Mouse (Mus musculus): ENCODE data around the gene Fxyd3. TPM values are rescaled to one million over a fixed set of nuclear protein-coding genes. Genes with fewer than 3 reads are reported as not detected.

Fxyd3 gene
- total RNA-seq, 4 experiments from 2014 or later: 0.71 to 4.8 (median 1.6) TPM

DNA sequence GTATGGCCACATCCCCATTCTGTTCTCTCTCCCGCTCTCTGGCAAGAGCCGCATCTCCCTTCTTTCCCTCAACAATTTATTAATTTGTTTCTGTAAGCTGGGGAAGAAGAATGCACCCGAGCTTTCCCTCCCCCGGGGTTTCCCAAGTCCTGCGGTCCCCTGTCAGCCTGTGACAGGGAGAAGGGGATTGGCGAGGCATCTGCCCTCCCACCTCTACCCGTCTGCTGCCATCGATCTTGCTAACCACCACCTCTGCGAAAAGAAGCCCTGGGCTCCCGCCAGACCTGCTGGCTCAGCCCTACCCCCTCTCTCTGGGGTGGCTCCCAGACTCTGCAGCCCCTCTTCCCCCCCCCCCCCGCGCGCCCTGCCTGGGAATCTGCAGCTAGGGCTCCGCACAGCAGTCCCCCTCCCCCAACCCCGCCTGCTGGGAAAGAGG lies 26.6 kb downstream of the Fxyd3 start:
- DNase-seq (ENCODE audit: low spot score): no peak

DNA sequence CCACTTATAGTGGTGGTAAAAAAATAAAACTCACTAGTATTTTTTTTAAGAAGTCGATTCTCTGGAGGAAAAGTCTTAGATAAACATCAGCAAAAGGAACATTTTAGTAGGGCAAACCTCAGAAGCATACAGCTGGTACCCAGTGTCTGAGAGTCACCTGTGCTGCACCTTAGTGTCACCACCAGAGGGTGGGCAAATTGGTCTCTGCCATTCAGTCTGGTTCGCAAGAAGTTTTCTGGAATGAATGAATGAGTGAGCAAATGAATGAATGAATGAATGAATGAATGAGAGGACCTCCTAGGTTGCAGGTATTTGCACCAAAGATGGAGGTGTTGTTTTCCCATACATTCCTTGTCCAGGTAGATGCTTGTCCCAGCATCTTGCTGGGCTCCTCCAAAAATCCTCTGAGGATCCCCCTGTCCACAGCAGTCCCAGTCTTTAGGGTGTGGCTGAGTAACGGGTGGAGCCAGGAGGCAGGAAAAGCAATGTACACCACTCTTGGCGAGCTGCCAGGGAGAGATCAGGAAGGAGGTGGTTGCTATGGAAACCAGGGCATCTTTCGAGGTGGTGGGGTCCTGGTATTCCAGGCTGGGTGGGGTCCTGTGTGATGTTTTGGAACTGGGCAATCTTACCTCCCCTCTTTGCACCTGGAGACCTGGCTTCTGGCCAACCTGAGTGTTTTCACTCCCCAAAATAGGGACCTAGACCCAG lies 27.2 kb downstream of the Fxyd3 start:
- DNase-seq (ENCODE audit: low spot score): no peak

DNA sequence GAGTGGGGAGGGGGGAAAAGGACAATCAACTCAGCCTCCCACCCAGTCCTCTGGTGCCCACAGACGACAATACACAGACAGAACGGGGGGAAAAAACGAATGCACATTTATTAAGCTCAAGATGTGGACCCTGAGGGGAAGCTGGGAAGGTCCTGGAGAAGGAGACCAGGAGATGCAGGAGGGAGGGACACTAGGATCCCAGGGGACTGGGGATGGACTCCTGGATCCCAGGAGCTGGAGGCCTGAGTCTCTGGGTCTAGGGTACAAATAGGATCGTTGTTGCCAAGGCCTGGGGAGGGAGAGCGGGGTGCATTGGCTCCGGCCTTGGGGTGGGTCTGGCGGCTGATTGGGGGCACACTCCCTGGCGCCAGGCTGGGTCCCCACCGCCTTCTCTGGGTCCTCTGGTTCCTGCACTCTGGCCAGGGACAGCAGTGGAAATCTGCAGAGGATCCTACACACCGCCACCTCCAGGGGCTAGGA lies 34.0 kb downstream of the Fxyd3 start, which contains the start of gene Fxyd5:
Gene Fxyd5, minus strand, starts transcription at position 51 of the 480 bp plus-strand sequence.
- DNase-seq (ENCODE audit: low spot score): no peak

DNA sequence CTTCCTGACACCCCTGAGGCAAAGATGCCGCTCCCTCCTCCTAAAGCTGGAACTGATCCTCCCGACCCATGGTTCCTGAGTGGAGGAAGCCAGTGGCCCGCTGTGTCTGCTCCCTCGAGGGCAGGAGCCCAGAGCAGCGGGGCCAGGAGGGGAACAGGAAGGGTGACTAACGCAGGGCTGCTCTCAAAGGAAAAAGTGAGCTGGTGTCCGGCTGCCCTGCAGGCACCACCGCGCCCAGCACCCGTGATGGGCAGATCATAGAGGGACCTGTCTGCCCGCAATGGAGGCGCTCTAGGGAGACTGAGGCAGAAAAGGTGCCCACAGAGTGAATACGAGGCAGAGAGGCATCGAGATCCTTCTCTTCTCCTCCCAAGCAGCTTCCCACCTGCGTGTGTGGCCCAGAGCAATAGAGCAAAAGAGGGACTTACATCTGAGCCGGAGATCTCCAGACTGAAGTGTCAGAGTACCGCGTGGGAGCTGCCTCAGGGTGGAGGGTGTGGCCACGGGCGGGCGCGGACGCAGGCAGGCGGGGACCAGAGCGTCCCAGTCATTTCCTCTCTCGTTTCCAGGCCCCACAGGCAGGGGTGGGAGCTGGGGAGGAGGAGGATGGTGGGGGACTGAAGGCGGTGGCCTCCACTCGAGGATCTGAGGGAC lies 34.7 kb downstream of the Fxyd3 start:
- DNase-seq (ENCODE audit: low spot score): peak; percentile 78

DNA sequence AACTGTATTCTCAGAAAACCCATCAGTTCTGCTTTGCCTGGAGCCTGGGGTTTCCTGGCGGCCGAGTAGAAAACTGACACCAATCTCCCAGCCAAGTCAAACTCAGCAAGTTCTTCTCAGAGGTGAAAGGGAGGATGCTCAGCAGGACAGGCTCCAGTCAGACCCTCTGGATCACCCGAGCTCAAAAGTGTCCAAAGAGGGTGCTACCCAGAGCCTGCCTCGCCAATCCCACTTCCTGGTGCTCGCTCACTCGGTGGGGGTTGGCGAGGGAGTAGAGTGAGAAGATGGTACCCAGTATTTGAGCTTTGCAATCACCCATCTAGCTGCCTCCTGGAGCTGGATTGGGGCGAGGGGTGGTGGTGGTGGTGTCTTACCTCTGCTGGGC lies 35.5 kb downstream of the Fxyd3 start:
- no peak for DNase-seq (ENCODE audit: low spot score)

DNA sequence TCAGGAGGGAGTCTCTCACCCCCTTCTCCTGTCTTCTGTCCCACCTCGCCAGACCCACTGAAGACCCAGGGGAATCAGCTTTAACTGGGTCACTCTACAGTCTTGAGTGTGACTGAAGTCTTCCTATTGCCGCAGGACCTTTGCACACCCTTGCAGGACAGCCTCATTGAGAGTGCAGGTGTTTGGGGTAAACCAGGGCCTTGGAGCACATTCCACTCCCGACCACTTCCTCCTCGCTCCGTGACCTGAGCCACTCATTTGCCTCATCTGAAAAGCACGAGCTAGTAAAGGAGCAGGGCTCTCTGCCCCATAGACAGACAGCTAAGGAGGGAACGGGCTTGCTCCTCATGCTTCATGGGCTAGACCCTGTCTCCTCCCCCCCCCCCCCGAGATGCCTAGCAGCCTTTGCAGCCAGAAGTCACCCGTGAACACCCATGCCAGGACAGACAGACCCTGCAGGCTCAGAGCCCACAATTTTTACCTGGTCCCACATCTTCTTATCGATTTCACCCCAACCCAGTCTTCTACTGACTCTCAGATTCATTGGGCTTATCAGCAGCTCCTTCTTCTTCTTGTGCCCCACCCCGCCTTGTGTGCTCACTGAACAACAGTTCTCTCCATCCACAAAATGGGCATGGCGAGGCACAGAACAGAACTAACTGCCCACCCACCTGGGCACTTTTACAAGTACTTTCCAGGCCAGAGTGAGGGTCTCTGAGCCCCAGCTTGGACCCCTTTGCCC lies 36.1 kb downstream of the Fxyd3 start:
- DNase-seq (ENCODE audit: low spot score): no peak

DNA sequence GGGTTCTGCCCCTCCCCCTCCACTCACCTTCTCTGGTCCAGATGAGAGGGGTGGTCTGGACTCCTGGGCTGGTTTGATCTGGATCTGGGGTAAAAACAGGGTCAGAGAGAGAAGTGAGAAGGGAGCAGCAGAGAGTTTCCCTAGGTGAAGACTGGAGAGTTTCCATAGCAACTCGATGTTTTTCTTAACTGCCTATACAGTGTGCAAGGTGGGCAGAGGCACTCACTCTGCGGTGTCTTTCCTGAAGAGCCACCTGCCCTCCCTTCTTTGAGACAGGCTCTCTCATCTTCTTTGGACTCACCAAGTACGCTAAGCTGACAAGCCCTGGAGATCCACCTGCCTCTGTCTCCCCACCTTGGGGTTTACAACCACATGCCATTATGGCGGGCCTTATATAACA lies 37.5 kb downstream of the Fxyd3 start:
- DNase-seq (ENCODE audit: low spot score): no peak

DNA sequence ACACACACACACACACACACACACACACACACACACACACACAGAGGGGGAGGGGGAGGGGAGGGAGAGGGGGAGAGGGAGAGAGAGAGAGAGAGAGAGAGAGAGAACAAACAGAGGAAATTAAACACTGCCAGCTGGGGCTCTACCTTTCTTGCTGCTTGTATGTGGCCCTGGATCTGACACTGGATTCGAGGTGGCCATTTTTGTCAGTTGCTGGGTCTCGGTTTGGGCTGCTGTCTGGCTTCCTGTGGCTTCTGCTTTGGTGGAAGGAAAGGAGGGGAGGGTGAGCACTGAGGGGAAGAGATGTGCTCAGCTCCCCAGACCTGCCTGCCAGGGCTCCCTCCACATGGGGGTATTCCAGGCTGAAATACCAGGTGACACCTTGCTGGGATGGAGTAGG lies 38.8 kb downstream of the Fxyd3 start:
- no peak for DNase-seq (ENCODE audit: low spot score)

GRCm38 (mm10) chr7:31036917-31037316 lies 39.6 kb downstream of the Fxyd3 start:
- DNase-seq (ENCODE audit: low spot score): no peak

DNA sequence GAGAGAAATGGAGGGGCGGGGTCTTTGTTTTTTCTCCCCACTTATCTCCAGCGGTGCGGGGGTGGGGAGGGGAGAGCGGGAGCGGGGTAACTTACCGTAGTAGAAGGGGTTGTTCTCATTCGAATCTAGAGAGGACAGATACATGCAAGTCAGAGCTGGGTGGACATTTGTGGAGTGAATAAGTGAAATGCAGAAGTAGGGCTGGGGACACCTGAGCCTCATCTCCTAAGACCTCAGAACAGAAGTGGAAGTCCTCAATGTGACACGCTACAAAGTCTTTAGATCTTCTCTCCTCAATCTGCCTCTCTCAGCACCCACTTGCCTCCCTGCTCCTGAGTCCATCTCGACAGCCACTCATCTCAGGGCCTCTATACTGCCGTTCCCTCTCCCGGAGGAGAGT lies 41.2 kb downstream of the Fxyd3 start:
- no peak for DNase-seq (ENCODE audit: low spot score)

GRCm38 (mm10) chr7:31034789-31035188 lies 41.7 kb downstream of the Fxyd3 start:
- no peak for DNase-seq (ENCODE audit: low spot score)

- no peak for DNase-seq (ENCODE audit: low spot score)
Measured at GRCm38 (mm10) chr7:31033409-31034165, 42.9 kb downstream of the Fxyd3 start.

GRCm38 (mm10) chr7:31031731-31032130 lies 44.8 kb downstream of the Fxyd3 start:
- no peak for DNase-seq (ENCODE audit: low spot score)

- DNase-seq (ENCODE audit: low spot score): no peak
Measured at GRCm38 (mm10) chr7:31030717-31031116, 45.8 kb downstream of the Fxyd3 start.

- DNase-seq (ENCODE audit: low spot score): no peak
Measured at GRCm38 (mm10) chr7:31028609-31029008, 47.9 kb downstream of the Fxyd3 start.

Small RNAs within 50 kb of the gene (microRNA-seq; reads per million reads assigned to microRNA genes)
- not detected for gene Mir7050

Other genes with a start within 250 kb of the Fxyd3 start
- not detected for gene Ffar3, start 220.5 kb downstream of the Fxyd3 start, total RNA-seq (2022)
- not detected for gene Ffar1, start 215.1 kb downstream of the Fxyd3 start, total RNA-seq (2022)
- 1 to 10 TPM in 1 of 4 experiments, under 1 TPM in 3; 0.52 to 1.0 (median 0.71) TPM for gene Cd22, start 196.4 kb downstream of the Fxyd3 start, total RNA-seq (2022)
- not detected for gene Mag, start 161.8 kb downstream of the Fxyd3 start, total RNA-seq (2022)
- 1 to 10 TPM; 3.6 to 9.2 (median 5.7) TPM for gene Hamp2, start 152.0 kb downstream of the Fxyd3 start, total RNA-seq (2022)
- 10 to 100 TPM in 3 of 4 experiments, 1 to 10 TPM in 1; 9.3 to 31.5 (median 13.6) TPM for gene Hamp, start 132.7 kb downstream of the Fxyd3 start, total RNA-seq (2022)
- 100 to 1,000 TPM; 102 to 121 (median 107) TPM for gene Usf2, start 119.9 kb downstream of the Fxyd3 start, total RNA-seq (2022)
- 1 to 10 TPM; 2.6 to 3.8 (median 3.1) TPM for gene Lsr, start 103.2 kb downstream of the Fxyd3 start, total RNA-seq (2022)
- gene Fam187b, start 102.9 kb downstream of the Fxyd3 start, total RNA-seq (2022): under 1 TPM in 2 of 4 experiments, not detected in 2; 0.25 TPM
- 10 to 100 TPM; 22.7 to 35.0 (median 28.4) TPM for gene Fxyd5, start 34.2 kb downstream of the Fxyd3 start, total RNA-seq (2022)
- 1 to 10 TPM in 2 of 4 experiments, under 1 TPM in 2; 0.49 to 1.5 (median 1.1) TPM for gene Fxyd7, start 25.2 kb downstream of the Fxyd3 start, total RNA-seq (2022)
- gene Fxyd1, start 19.5 kb downstream of the Fxyd3 start, total RNA-seq (2022): 1,000 to 10,000 TPM in 2 of 4 experiments, 100 to 1,000 TPM in 2; 843 to 1,156 (median 1,037) TPM
- gene Lgi4, start 17.4 kb downstream of the Fxyd3 start, total RNA-seq (2022): 1 to 10 TPM; 2.6 to 3.8 (median 3.4) TPM
- gene Hpn, start 38.6 kb upstream of the Fxyd3 start, total RNA-seq (2022): 1 to 10 TPM; 2.2 to 3.7 (median 2.6) TPM
- gene Scn1b, start 50.3 kb upstream of the Fxyd3 start, total RNA-seq (2022): 10 to 100 TPM; 36.1 to 54.8 (median 38.3) TPM
- gene Gramd1a, start 79.2 kb upstream of the Fxyd3 start, total RNA-seq (2022): 10 to 100 TPM; 26.6 to 42.2 (median 33.0) TPM
- gene Scgb2b2, start 213.8 kb upstream of the Fxyd3 start, total RNA-seq (2022): not detected
- gene Scgb1b2, start 215.1 kb upstream of the Fxyd3 start, total RNA-seq (2022): not detected